Mouse (Mus musculus) ES-CJ7 (cell line): ENCODE data around the gene Ubqln2.

Experiments
- DNase-seq: peaks from one replicate; pipeline ENCODE4 v3.0.0; 2011; ENCODE audit warnings: low read depth, low spot score

Gene Ubqln2

DNA sequence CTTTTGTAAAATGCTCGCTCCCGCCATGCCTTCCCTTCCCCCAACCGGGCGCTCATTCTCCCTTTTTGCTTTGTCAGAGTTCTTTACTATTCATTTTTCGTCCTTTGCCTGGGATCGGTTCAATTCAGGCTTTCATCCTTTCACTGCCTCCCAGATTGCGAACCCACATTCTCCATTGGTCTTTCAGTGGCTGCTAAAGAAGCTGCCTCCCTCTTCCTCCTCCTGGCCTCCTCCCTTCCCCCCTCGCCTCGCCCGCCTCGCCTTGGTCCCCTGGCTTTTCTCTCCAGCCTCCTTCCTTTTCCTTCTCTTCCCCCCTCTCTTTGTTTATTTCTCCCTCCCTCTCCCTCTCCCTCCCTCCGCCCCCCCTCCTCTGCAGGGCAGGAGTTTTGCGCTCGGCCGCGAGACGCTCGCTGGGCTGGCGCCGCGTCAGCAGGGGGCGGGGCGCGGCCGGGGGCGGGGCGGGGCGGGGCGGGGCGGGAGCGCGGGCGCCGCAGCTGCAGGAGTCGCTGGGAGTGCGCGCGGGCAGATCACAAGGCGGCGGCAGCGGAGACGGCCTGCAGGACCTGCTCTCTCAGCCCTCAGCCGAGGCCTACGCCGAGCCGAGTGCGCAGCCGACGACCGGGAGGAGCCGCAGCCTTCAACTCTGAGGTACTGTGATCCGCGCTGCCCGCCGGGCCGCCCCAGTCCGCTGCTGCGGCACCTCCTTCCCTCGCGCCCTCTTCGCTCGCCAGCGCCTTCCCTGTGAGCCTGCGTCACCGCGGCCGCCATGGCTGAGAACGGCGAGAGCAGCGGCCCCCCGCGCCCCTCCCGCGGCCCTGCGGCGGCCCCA is at the start of gene Ubqln2:
Gene Ubqln2, plus strand, starts transcription at position 540 of the 829 bp plus-strand sequence.
- peak; percentile 83 for DNase-seq

DNA sequence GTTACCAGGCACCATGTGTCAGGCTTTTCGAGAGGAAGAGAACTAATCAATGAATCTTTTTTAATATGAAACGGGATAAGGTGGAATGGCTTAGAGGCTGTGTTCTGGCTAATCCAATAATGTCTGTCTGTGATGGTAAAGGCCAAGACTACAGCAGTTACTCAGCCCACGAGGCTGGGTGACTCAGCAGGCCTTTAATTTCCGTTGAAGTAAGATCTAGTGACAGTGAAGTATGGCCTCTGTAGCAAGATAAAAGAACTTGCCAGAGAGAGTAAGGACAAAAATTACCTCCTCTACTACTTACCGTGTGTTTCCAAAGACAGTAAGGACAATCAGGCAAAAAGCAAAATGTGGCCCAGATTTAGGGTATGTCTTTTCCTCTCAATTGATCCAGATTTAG is 46.1 kb upstream of the Ubqln2 start:
- no peak for DNase-seq

DNA sequence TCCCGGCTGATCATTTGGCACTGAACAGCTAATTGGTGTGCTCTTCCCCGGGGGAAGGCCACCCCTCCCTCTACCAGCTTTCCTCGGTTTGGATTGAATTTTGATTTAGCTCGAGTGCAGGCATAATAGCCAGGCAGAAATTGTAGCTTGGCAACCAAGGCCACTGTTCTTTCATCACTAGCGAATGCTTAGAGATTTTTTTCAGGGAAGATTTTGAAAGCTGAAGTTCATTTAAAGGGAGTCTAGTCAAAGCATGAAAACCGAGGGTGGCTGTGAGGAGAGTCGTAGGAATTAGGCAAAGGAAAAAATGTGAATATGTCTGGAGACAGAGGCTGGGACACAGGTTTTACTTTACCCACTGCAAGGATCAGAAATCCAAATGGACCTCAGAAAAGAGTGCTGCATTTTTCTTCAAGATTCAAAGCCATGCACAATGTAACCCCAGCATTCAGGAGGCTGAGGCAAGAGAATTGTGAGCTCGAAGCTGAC is 21.2 kb upstream of the Ubqln2 start:
- no peak for DNase-seq

DNA sequence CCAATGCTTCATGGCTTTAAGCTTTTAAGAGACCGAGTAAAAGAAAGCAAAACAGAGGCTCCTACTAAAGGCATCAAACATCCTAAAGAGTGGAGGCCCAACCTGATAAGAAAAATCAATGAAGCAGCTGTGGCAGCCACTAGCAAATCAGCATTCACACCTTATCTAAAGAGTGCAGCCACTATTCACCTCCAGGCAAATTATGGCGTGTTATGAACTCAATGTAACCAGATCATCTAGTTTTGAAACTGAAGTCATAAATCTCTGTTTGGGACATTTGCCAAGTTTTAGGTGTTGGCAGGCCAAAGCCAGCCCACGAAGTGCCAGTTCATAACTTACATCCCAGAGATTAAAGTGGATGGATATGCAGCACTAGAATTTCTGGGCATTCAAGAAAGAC is 5.7 kb upstream of the Ubqln2 start:
- DNase-seq = no peak

DNA sequence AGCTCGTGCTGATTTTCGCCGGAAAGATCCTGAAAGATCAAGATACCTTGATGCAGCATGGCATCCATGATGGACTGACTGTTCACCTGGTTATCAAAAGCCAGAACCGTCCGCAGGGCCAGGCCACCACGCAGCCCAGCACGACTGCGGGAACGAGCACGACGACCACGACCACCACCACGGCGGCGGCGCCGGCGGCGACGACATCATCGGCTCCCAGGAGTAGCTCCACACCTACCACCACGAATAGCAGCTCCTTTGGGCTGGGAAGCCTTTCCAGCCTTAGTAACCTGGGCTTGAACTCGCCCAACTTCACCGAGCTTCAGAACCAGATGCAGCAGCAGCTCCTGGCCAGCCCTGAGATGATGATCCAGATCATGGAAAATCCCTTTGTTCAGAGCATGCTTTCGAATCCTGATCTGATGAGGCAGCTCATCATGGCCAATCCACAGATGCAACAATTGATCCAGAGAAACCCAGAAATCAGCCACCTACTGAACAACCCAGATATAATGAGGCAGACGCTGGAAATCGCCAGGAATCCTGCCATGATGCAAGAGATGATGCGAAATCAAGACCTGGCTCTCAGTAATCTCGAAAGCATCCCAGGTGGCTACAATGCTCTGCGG is 752 bp downstream of the Ubqln2 start:
- DNase-seq = peak; percentile 5

DNA sequence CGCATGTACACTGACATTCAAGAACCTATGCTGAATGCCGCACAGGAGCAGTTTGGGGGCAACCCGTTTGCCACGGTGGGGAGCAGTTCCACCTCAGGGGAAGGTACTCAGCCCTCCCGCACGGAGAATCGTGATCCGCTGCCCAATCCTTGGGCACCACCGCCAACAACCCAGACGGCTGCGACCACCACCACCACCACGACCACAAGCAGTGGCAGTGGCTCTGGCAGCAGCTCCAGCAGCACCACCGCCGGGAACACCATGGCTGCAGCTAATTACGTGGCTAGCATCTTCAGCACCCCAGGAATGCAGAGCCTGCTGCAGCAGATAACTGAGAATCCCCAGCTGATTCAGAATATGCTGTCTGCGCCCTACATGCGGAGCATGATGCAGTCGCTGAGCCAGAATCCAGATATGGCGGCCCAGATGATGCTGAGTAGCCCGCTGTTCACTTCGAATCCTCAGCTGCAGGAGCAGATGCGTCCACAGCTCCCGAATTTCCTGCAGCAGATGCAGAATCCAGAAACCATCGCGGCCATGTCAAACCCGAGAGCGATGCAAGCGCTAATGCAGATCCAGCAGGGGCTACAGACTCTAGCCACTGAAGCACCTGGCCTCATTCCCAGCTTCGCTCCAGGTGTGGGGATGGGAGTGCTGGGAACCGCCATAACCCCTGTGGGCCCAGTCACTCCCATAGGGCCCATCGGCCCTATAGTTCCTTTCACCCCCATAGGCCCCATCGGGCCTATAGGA is 1.4 kb downstream of the Ubqln2 start:
- DNase-seq = peak; percentile 1

DNA sequence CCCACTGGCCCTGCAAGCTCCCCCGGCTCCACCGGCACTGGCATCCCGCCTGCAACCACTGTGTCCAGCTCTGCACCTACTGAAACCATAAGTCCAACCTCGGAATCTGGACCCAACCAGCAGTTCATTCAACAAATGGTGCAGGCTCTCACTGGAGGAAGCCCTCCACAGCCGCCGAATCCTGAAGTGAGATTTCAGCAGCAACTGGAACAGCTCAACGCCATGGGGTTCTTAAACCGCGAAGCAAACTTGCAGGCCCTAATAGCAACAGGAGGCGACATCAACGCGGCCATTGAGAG is 2.0 kb downstream of the Ubqln2 start:
- peak; percentile 4 for DNase-seq

DNA sequence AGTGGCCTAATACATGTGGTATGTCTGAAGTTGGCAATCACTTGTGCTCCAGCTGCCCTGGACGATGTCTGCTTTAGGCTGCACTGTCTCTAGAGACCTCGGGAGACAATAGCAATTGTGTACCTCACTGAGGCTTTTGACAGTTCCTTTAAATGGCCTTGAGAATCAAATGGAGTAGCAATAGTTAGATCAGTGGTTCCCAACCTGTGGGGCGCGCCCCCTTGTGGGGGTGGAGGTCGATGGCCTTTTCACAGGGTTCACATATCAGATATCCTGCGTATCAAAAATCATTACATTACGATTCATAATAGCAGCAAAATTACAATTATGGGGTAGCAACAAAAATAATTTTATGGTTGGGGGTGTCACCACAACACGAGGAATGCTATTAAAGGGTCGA is 7.9 kb downstream of the Ubqln2 start:
- peak; percentile 17 for DNase-seq

DNA sequence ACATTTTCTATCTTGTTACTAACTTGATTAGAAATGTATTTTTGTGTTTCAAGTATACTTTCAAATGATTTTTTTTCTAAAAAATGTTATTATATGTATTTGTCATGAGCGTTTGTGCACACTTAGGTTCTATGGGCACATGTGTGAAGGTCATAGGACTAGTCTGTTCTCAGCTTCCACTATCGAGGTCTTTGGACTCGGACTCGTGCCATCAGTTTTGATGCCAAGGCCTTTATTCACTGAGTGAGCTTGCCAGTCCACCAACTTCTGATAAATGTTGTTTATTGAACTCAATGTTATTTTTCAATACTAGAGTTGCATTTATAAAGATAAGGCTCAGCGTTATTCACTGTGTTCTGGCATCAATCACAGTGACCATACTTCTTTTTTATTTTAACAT is 17.5 kb downstream of the Ubqln2 start:
- DNase-seq = no peak

DNA sequence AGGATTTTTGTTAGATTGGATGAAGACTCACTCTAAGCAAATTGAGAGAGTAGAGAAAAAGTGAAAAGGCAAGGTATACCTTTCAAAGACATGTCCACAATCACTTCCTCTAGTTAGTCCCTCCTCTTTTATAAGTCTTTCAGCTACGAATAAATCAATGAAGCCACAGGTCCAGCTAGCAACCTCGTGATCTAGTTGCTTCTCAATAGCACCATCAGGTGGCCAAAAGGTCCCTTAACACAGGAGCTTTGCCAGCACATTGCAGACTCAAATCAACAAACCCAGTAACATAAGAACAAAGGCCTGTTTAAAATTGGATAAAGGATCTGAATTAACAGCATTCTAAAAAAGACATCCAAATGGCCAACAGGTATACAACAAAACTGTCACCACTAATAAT is 30.4 kb downstream of the Ubqln2 start:
- DNase-seq = peak; percentile 19
